Mouse (Mus musculus) cerebellum, adult (tissue): ENCODE results near the gene Plch2.

Source experiments
- ATAC-seq: cut with Nextera tagmentation; 2 replicates; pipeline ENCODE4 v1.9.2; 2017; ENCODE audit warnings: mild to moderate bottlenecking, moderate library complexity, mixed read lengths; ENCODE audit not compliant: insufficient number of reproducible peaks, low FRiP score, low TSS enrichment

The Plch2 gene

GRCm38 (mm10) chr4:155075813-155076212 is 19.2 kb upstream of the Plch2 start:
- ATAC-seq: no peak

GRCm38 (mm10) chr4:155075137-155075536 is 18.6 kb upstream of the Plch2 start:
- no peak for ATAC-seq

GRCm38 (mm10) chr4:155074418-155074817 is 17.8 kb upstream of the Plch2 start:
- no peak for ATAC-seq

GRCm38 (mm10) chr4:155070921-155071320 is 14.3 kb upstream of the Plch2 start:
- ATAC-seq: no peak

- ATAC-seq: no peak
These were observed 13.6 kb upstream of the Plch2 start for GRCm38 (mm10) chr4:155070199-155070598.

GRCm38 (mm10) chr4:155069191-155069590 is 12.6 kb upstream of the Plch2 start:
- no peak for ATAC-seq

- no peak for ATAC-seq
These were observed 11.9 kb upstream of the Plch2 start for GRCm38 (mm10) chr4:155068357-155068972.

- ATAC-seq: peak; percentile 68
These were observed 10.4 kb upstream of the Plch2 start, which contains the start of gene Pex10 for GRCm38 (mm10) chr4:155066834-155067522. Pex10 (plus strand) TSS chr4:155067016.

- peak; percentile 50; the same call in 1 of the 2 replicates for ATAC-seq
These were observed 9.6 kb upstream of the Plch2 start for GRCm38 (mm10) chr4:155065970-155066833.

GRCm38 (mm10) chr4:155064474-155064873 is 7.9 kb upstream of the Plch2 start:
- ATAC-seq: no peak

- ATAC-seq: no peak
These were observed 7.3 kb upstream of the Plch2 start for GRCm38 (mm10) chr4:155063895-155064294.

GRCm38 (mm10) chr4:155058325-155058724 is 1.7 kb upstream of the Plch2 start:
- ATAC-seq: no peak

- ATAC-seq: no peak
These were observed 6.5 kb downstream of the Plch2 start for GRCm38 (mm10) chr4:155050116-155050515.

- ATAC-seq: no peak
These were observed 9.9 kb downstream of the Plch2 start for GRCm38 (mm10) chr4:155046636-155047035.

GRCm38 (mm10) chr4:155043289-155043625 is 13.3 kb downstream of the Plch2 start:
- ATAC-seq: peak; percentile 15; the same call in 1 of the 2 replicates

GRCm38 (mm10) chr4:155042606-155043288 is 13.8 kb downstream of the Plch2 start:
- ATAC-seq: peak; percentile 15; the same call in 1 of the 2 replicates

GRCm38 (mm10) chr4:155040696-155041095 is 15.9 kb downstream of the Plch2 start:
- ATAC-seq: no peak

GRCm38 (mm10) chr4:155040197-155040596 is 16.4 kb downstream of the Plch2 start:
- ATAC-seq: no peak

- no peak for ATAC-seq
These were observed 21.8 kb downstream of the Plch2 start for GRCm38 (mm10) chr4:155034787-155035186.

- no peak for ATAC-seq
These were observed 22.4 kb downstream of the Plch2 start for GRCm38 (mm10) chr4:155034202-155034601.
